Mouse (Mus musculus) left cerebral cortex, postnatal 14 days (tissue): ENCODE results near the gene Gm20422. TPM values are rescaled to one million over a fixed set of nuclear protein-coding genes. Genes with fewer than 3 reads are reported as not detected.

ENCODE experiments used
- DNase-seq, 2 experiments: peaks; one replicate each; pipeline ENCODE4 v3.0.0; 2021 to 2022; ENCODE audit warnings: low spot score in 2 of 2, mixed read lengths in 1 of 2
- intact Hi-C: fragments of 180-260 bp; cut with DNase I; formaldehyde crosslinking; loops from one replicate; pipeline ENCODE4 v1.15.1; 2025
- total RNA-seq, 2 experiments: library from RNA; stranded (reverse); gene quantifications; 2 replicates each; pipeline ENCODE4 v1.2.3; 2021

Gm20422 gene
- total RNA-seq, 2 experiments from 2014 or later = 1.5 TPM; not detected in 1

GRCm38 (mm10) chr8:69796721-69797345, 22.1 kb upstream of the Gm20422 start:
- intact Hi-C loops = no loop called here
- no peak for DNase-seq

- DNase-seq = no peak
- intact Hi-C loops = no loop called here
These were observed 20.2 kb upstream of the Gm20422 start for GRCm38 (mm10) chr8:69794901-69795300.

GRCm38 (mm10) chr8:69794096-69794495, 19.4 kb upstream of the Gm20422 start:
- intact Hi-C loops = no loop called here
- no peak for DNase-seq

- no peak for DNase-seq
- intact Hi-C loops = no loop called here
These were observed 19.0 kb upstream of the Gm20422 start for GRCm38 (mm10) chr8:69793666-69794065.

GRCm38 (mm10) chr8:69791415-69792068, 16.9 kb upstream of the Gm20422 start:
- intact Hi-C loops = no loop called here

GRCm38 (mm10) chr8:69790773-69791367, 16.2 kb upstream of the Gm20422 start, which contains the start of the genes Atp13a1 and Zfp866:
Atp13a1 (plus strand) TSS chr8:69791163.
Zfp866 (minus strand) TSS chr8:69791178.
- peak; percentile 83 to 88 for DNase-seq
- intact Hi-C loops = no loop called here

More at GRCm38 (mm10) chr8:69791415-69792068, 16.9 kb upstream of the Gm20422 start:
- DNase-seq = peak in 1 of 2 experiments; percentile 26

- intact Hi-C loops = no loop called here
- peak in 1 of 2 experiments; percentile 2 for DNase-seq
These were observed 15.7 kb upstream of the Gm20422 start for GRCm38 (mm10) chr8:69790364-69790763.

- DNase-seq = peak in 1 of 2 experiments; percentile 1
- intact Hi-C loops = no loop called here
These were observed 15.0 kb upstream of the Gm20422 start for GRCm38 (mm10) chr8:69789731-69790130.

GRCm38 (mm10) chr8:69789105-69789504, 14.4 kb upstream of the Gm20422 start:
- intact Hi-C loops = no loop called here
- peak in 1 of 2 experiments; percentile 1 for DNase-seq

- intact Hi-C loops = no loop called here
- DNase-seq = no peak
These were observed 2.4 kb upstream of the Gm20422 start for GRCm38 (mm10) chr8:69777111-69777510.

GRCm38 (mm10) chr8:69775149-69775534, 456 bp upstream of the Gm20422 start:
- intact Hi-C loops = no loop called here
- DNase-seq = no peak

- intact Hi-C loops = no loop called here
- DNase-seq = no peak
These were observed 2.6 kb downstream of the Gm20422 start for GRCm38 (mm10) chr8:69772106-69772505.

GRCm38 (mm10) chr8:69771221-69771620, 3.5 kb downstream of the Gm20422 start:
- intact Hi-C loops = no loop called here

GRCm38 (mm10) chr8:69761814-69762445, 12.8 kb downstream of the Gm20422 start:
- intact Hi-C loops = no loop called here
- DNase-seq = no peak

More at GRCm38 (mm10) chr8:69771221-69771620, 3.5 kb downstream of the Gm20422 start:
- no peak for DNase-seq

- intact Hi-C loops = no loop called here
- DNase-seq = no peak
These were observed 16.4 kb downstream of the Gm20422 start for GRCm38 (mm10) chr8:69758316-69758715.

GRCm38 (mm10) chr8:69752437-69752836, 22.2 kb downstream of the Gm20422 start:
- DNase-seq = no peak
- intact Hi-C loops = no loop called here

- intact Hi-C loops = loop anchor here (5.0 kb wide), 1 partner anchor 122 kb away; the partner anchor contains the start of gene Zfp868
- peak; percentile 94 to 95 for DNase-seq
These were observed 24.9 kb downstream of the Gm20422 start, which contains the start of gene Zfp963 for GRCm38 (mm10) chr8:69749544-69750454. Zfp963 (minus strand) TSS chr8:69749970.

- no peak for DNase-seq
- intact Hi-C loops = no loop called here
These were observed 33.5 kb downstream of the Gm20422 start for GRCm38 (mm10) chr8:69741231-69741630.

GRCm38 (mm10) chr8:69740763-69741162, 33.9 kb downstream of the Gm20422 start:
- DNase-seq = no peak
- intact Hi-C loops = no loop called here
